Mouse (Mus musculus): Measurements from ENCODE around the gene BC037034. TPM values are rescaled to one million over a fixed set of nuclear protein-coding genes. Genes with fewer than 3 reads are reported as not detected.
"Not testable (repeated sequence)": the region's sequence is repeated elsewhere in the genome, so short reads cannot be mapped to it uniquely, and the experiment has no call there.

BC037034 gene
- total RNA-seq, 2 experiments from 2014 or later: 68.1 to 77.0 TPM

GRCm38 (mm10) chr5:138226491-138226890 is 37.3 kb downstream of the BC037034 start:
- Histone ChIP-seq H3K27ac (no peak overlapping the region), H3K4me3 (no peak overlapping the region)
- no peak for DNase-seq (ENCODE audit: low spot score in 2 of 2)
- no peak for TF ChIP-seq CTCF (conservative IDR thresholded peaks at IDR 0.05)

- TF ChIP-seq CTCF (conservative IDR thresholded peaks at IDR 0.05): no peak
- no peak within 1 kb of the TSS for H3K4me3 ChIP-seq
- H3K27ac ChIP-seq: no peak within 1 kb of the TSS
- no peak for DNase-seq (ENCODE audit: low spot score in 2 of 2)
Measured at GRCm38 (mm10) chr5:138225700-138226099, 38.1 kb downstream of the BC037034 start, which contains the start of gene Nxpe5. TSS of gene Nxpe5 (plus strand) at chr5:138225898.

- Histone ChIP-seq H3K27ac (no peak overlapping the region), H3K4me3 (no peak overlapping the region)
- DNase-seq (ENCODE audit: low spot score in 2 of 2): no peak
- TF ChIP-seq CTCF (conservative IDR thresholded peaks at IDR 0.05): no peak
Measured at GRCm38 (mm10) chr5:138223287-138223686, 40.5 kb downstream of the BC037034 start.

- no peak overlapping the region for H3K4me3 ChIP-seq
- peak; percentile 99 for TF ChIP-seq CTCF (conservative IDR thresholded peaks at IDR 0.05)
- DNase-seq (ENCODE audit: low spot score in 2 of 2): peak; percentile 77 to 93
- H3K27ac ChIP-seq: no peak overlapping the region
Measured at GRCm38 (mm10) chr5:138222111-138222510, 41.7 kb downstream of the BC037034 start.

GRCm38 (mm10) chr5:138219864-138220263 is 44.0 kb downstream of the BC037034 start:
- H3K27ac ChIP-seq: no peak overlapping the region
- no peak for TF ChIP-seq CTCF (conservative IDR thresholded peaks at IDR 0.05)
- no peak overlapping the region for H3K4me3 ChIP-seq
- DNase-seq (ENCODE audit: low spot score in 2 of 2): no peak

GRCm38 (mm10) chr5:138216632-138217031 is 47.2 kb downstream of the BC037034 start:
- H3K27ac ChIP-seq; H3K4me3 ChIP-seq; DNase-seq (ENCODE audit: low spot score in 2 of 2): not testable (repeated sequence)

Other genes starting within 250 kb of the BC037034 start
- gene Smok3a, start 242.8 kb downstream of the BC037034 start, total RNA-seq (2021): not detected
- gene Smok3b, start 242.6 kb downstream of the BC037034 start, total RNA-seq (2021): not detected
- not detected for gene Smok3c, start 210.8 kb downstream of the BC037034 start, total RNA-seq (2021)
- 10 to 100 TPM; 39.7 to 42.3 TPM for gene Zkscan1, start 178.9 kb downstream of the BC037034 start, total RNA-seq (2021)
- gene Zscan21, start 147.1 kb downstream of the BC037034 start, total RNA-seq (2021): 10 to 100 TPM; 13.7 to 16.2 TPM
- gene Zfp113, start 108.3 kb downstream of the BC037034 start, total RNA-seq (2021): 10 to 100 TPM; 13.4 to 14.6 TPM
- 100 to 1,000 TPM; 141 to 145 TPM for gene Cops6, start 103.0 kb downstream of the BC037034 start, total RNA-seq (2021)
- 10 to 100 TPM; 25.6 to 26.2 TPM for gene Ap4m1, start 92.0 kb downstream of the BC037034 start, total RNA-seq (2021)
- 10 to 100 TPM; 18.6 to 18.8 TPM for gene Mcm7, start 91.6 kb downstream of the BC037034 start, total RNA-seq (2021)
- gene Taf6, start 76.6 kb downstream of the BC037034 start, total RNA-seq (2021): 10 to 100 TPM; 42.0 to 42.2 TPM
- gene Cnpy4, start 76.5 kb downstream of the BC037034 start, total RNA-seq (2021): 10 to 100 TPM; 13.4 to 16.5 TPM
- gene Mblac1, start 69.7 kb downstream of the BC037034 start, total RNA-seq (2021): 1 to 10 TPM; 8.2 to 8.4 TPM
- not detected for gene Nxpe5, start 38.1 kb downstream of the BC037034 start, total RNA-seq (2021)
- 10 to 100 TPM; 60.0 to 60.9 TPM for gene Lamtor4, start 8.6 kb downstream of the BC037034 start, total RNA-seq (2021)
- 1 to 10 TPM; 3.2 to 3.7 TPM for gene Gal3st4, start 8.8 kb upstream of the BC037034 start, total RNA-seq (2021)
- gene Gm43720, start 15.9 kb upstream of the BC037034 start, total RNA-seq (2021): under 1 TPM in 1 of 2 experiments, not detected in 1; 0.12 TPM
- 1 to 10 TPM; 2.4 to 2.5 TPM for gene Gpc2, start 16.0 kb upstream of the BC037034 start, total RNA-seq (2021)
- under 1 TPM; 0.44 to 0.79 TPM for gene Stag3, start 16.2 kb upstream of the BC037034 start, total RNA-seq (2021)
- not detected for gene Pvrig, start 77.9 kb upstream of the BC037034 start, total RNA-seq (2021)
- gene Zfp157, start 177.4 kb upstream of the BC037034 start, total RNA-seq (2021): 10 to 100 TPM; 22.6 to 26.7 TPM